Mouse (Mus musculus): ENCODE results near the gene Retreg1.

Retreg1 gene

DNA sequence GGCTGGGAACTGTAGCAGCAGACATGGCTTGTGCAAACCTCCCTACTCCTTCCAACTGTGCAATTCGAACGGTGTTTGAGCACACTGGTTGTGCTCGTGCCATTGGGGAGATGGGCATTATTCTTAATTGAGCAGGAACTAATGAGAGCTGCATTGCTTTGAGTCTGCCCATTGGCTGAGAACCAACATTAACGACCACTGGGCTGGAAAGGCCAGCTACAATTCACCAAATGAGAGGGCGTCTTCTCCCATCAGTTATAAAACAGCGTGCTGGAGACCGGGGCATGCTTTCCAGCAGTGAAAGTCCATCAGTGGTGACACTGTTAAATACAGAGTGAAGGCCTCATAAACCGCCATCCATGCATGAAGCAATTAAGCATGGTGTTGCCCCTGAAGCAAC lies 178.7 kb downstream of the Retreg1 start:
- no peak for DNase-seq

DNA sequence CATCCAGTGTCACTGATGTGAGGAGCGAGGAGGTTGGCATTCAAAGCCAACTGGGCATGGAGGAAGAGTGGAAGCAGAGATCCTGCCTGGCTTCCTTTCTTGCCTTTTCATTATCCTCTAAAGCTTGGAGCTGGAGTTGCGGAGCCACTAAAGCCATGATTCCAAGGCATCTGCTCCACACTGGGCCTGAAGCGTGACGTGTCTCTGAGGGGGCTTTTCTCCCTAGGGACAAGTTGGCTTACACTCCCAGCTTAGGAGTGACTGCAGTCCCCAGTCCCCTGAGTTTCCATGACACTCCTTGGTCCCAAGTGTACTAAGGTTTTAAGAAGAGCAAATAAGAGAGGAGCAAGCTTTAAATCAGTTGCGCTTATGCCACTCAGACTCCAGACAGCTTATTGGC lies 179.7 kb downstream of the Retreg1 start:
- DNase-seq: no peak

All from B cell, adult 2 months (primary cell).